Mouse (Mus musculus) forebrain, embryonic 14.5 days (tissue): ENCODE results near the gene Hsd3b2. TPM values are rescaled to one million over a fixed set of nuclear protein-coding genes. Genes with fewer than 3 reads are reported as not detected.

Source experiments
- ATAC-seq: fragments of 200-750 bp; cut with Nextera tagmentation; 2 replicates; pipeline ENCODE4 v1.8.0; 2017; ENCODE audit warnings: mild to moderate bottlenecking, moderate library complexity
- DNase-seq: peaks from one replicate; pipeline ENCODE4 v3.0.0-alpha.2; 2015; ENCODE audit warnings: low spot score
- H3K27ac ChIP-seq: fragments of 300-500 bp; sonication (generic); 2 replicates; pipeline ENCODE4 v1.5.1; 2014; ENCODE audit warnings: low read depth, mild to moderate bottlenecking, control low read depth, low read length, moderate library complexity
- H3K27me3 ChIP-seq: fragments of 300-500 bp; sonication (generic); replicated peaks from 2 replicates; pipeline ENCODE4 v1.6.1; 2014; ENCODE audit warnings: low read length, control low read depth, mixed read lengths; ENCODE audit not compliant: control insufficient read depth, insufficient read depth
- H3K36me3 ChIP-seq: fragments of 300-500 bp; sonication (generic); 2 replicates; pipeline ENCODE4 v1.6.1; 2014; ENCODE audit warnings: low read length, control low read depth; ENCODE audit not compliant: control insufficient read depth, insufficient read depth
- H3K4me1 ChIP-seq: fragments of 300-500 bp; sonication (generic); 2 replicates; pipeline ENCODE4 v1.6.1; 2014; ENCODE audit warnings: antibody characterized with exemption, low read length, control low read depth; ENCODE audit not compliant: control insufficient read depth, insufficient read depth
- H3K4me2 ChIP-seq: fragments of 300-500 bp; sonication (generic); 2 replicates; pipeline ENCODE4 v1.6.1; 2014; ENCODE audit warnings: mild to moderate bottlenecking, control low read depth, low read length
- H3K4me3 ChIP-seq: fragments of 300-500 bp; sonication (generic); 2 replicates; pipeline ENCODE4 v1.5.1; 2014; ENCODE audit warnings: low read depth, low read length, control low read depth
- H3K9ac ChIP-seq: fragments of 300-500 bp; sonication (generic); 2 replicates; pipeline ENCODE4 v1.6.1; 2014; ENCODE audit warnings: mild to moderate bottlenecking, low read length, control low read depth, moderate library complexity
- H3K9me3 ChIP-seq: fragments of 300-500 bp; sonication (generic); replicated peaks from 2 replicates; pipeline ENCODE4 v1.6.1; 2016; ENCODE audit warnings: low read length, control low read depth, mixed read lengths; ENCODE audit not compliant: control insufficient read depth
- polyA plus RNA-seq: library from polyadenylated mRNA; unstranded; fragments of >200 nt; fragmentation: Nextera tagmentation; extraction: Ambion mirVana; gene quantifications from 2 replicates; pipeline ENCODE4 v1.2.1, GENCODE M21; 2014

Gene Hsd3b2
- polyA plus RNA-seq, 1 experiment from 2014 or later = 0.09 TPM

DNA sequence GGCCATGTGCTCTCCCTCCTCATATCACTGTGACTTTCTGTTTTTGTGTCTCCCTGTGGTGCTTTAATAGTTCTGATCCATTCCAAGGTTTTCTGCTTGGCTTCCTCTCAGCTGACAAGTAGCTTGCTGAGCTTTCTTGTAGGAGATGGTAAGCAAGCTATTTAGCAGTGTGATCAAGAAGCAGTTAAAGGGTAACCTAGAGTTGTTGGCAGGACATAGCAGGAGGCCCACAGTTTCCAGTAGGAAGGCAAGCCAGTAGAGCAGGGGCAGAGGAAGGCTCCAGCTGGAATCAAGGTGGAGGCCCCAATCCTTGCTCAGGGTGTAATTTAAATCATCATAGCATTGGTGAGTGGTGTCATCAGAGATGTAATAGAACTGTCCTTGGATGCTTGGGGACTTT lies 43.6 kb downstream of the Hsd3b2 start:
- H3K4me1 ChIP-seq = no peaks in the 10 kb centered on the region

More for the DNA sequence above, 43.6 kb downstream of the Hsd3b2 start:
- no peaks in the 10 kb centered on the region for H3K9me3 ChIP-seq
- H3K4me2 ChIP-seq = no peak overlapping the region
- no peak overlapping the region for H3K27ac ChIP-seq
- DNase-seq (no peak), ATAC-seq (no peak)
- no peaks in the 10 kb centered on the region for H3K27me3 ChIP-seq
- H3K4me3 ChIP-seq = no peak overlapping the region
- no peaks in the 10 kb centered on the region for H3K36me3 ChIP-seq
- no peak overlapping the region for H3K9ac ChIP-seq

Other genes with a start within 250 kb of the Hsd3b2 start
- gene Hsd3b4, start 214.0 kb downstream of the Hsd3b2 start, polyA plus RNA-seq = not detected in 2 replicates
- not detected in 2 replicates for gene Gm10681, start 135.7 kb downstream of the Hsd3b2 start, polyA plus RNA-seq
- not detected in 2 replicates for gene Hsd3b5, start 94.3 kb downstream of the Hsd3b2 start, polyA plus RNA-seq
- 0.09 TPM in 1 of 2 replicates, not detected in the other for gene Hsd3b3, start 38.6 kb upstream of the Hsd3b2 start, polyA plus RNA-seq
- gene Hsd3b6, start 89.9 kb upstream of the Hsd3b2 start, polyA plus RNA-seq = 0.49 and 0.67 TPM in 2 replicates
- not detected in 2 replicates for gene Hsd3b1, start 135.3 kb upstream of the Hsd3b2 start, polyA plus RNA-seq
- not detected in 2 replicates for gene Hao2, start 168.7 kb upstream of the Hsd3b2 start, polyA plus RNA-seq